Mouse (Mus musculus) erythroblast, embryonic 14.5 days (primary cell): ENCODE results near the gene Kctd6.

Experiments used
- GATA1 ChIP-seq: IDR thresholded peaks from 2 replicates; pipeline ENCODE4 v1.6.1; 2012; ENCODE audit warnings: low read length, inconsistent platforms, mixed read lengths
- TAL1 ChIP-seq: IDR thresholded peaks from 3 replicates; pipeline ENCODE4 v1.6.1; 2012; ENCODE audit warnings: low read length, inconsistent platforms, mixed read lengths

DNA sequence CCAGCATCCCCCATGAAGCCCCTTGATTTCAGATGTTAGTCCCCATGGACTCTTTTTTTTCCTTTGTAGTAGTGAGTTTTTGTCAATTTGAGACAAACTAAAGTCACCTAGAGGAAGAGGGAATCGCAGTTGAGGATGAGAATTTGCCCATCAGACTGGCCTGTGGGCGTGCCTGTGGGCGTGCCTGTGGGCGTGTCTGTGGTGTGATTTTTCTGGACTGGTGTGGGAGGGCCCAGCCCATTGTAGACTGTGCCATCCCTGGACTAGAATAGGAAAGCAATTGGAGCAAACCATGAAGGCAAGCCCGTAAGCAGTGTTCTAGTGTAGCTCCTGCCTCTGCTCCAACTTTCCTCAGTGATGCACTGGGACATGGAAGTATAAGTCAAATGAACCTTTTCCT is 37.7 kb upstream of the Kctd6 start:
- no peak for TF ChIP-seq TAL1
- TF ChIP-seq GATA1 = no peak
